Mouse (Mus musculus) monocyte, adult 5-6 weeks (primary cell): ENCODE results near the gene Cfap300. TPM values are rescaled to one million over a fixed set of nuclear protein-coding genes. Genes with fewer than 3 reads are reported as not detected.

Source experiments
- ATAC-seq: fragments of 153-309, 156-312 bp; replicated peaks from 2 replicates; pipeline ENCODE4 v1.8.0; 2017; ENCODE audit warnings: mild to moderate bottlenecking; ENCODE audit not compliant: low TSS enrichment, insufficient number of reproducible peaks, severe bottlenecking, poor library complexity, low FRiP score
- total RNA-seq: library from RNA; stranded (forward); fragments of 200-1000, 200-491, 200-594 nt; gene quantifications from 3 replicates; pipeline ENCODE4 v1.2.3, GENCODE M21; 2017

Cfap300 gene
- total RNA-seq, 1 experiment from 2014 or later: not detected

- no peak for ATAC-seq
These were observed 51.7 kb downstream of the Cfap300 start for GRCm38 (mm10) chr9:7990897-7991296.

DNA sequence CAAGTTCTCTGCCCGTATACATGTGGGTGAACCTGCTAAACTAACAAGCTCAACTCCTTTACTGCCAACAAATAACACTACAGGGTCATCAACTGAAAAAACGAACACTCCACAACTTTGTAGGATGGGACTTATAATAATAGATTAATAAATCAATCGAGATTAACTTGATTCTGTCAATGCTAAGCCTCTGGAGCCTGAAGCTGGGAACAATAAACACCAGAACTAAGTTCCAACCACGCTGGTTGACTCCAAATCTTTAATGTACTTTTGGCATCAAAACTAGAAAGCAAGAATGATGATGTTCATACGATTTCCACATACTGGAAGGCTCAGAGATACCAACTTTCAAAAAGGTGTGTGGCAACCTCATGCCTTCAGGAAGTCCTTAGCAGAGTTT, 55.5 kb downstream of the Cfap300 start:
- ATAC-seq: no peak

DNA sequence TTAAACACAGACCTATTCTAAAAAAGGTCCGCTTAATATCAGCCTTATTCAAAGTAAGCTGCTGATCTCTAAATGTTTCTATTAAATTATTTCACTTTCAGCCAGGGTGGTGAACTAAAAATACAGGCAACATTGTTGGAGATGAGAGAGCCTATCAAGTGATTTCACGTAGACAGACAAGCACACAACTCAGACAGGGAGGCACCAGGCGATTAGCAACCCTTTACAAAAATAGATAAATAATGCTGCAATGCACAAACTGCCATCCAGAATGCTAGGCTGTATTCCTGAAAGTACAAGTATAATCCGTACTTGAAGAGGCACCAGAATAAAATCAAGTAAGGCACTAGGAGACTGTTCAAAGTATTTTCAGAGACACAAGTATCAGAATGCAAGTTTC, 58.3 kb downstream of the Cfap300 start:
- no peak for ATAC-seq

DNA sequence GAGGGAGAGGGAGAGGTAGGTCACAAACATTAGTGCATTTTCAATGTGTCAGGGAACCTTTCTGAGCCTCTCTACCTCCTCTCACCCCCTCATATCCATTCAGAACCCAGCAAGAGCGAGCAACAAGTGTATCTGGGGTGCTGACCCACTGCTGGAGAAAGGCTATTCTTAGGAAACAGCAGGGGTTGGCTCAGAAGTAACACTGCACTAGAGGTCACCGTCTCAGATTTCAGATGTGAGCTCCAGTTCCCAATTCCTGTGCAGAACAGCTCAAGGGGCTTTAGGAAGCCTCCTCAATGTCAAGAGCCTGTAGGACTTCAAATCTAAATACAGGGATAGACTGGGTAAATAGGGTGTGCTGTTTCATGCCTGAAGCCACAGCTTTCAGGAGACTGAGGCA, 59.0 kb downstream of the Cfap300 start:
- no peak for ATAC-seq

DNA sequence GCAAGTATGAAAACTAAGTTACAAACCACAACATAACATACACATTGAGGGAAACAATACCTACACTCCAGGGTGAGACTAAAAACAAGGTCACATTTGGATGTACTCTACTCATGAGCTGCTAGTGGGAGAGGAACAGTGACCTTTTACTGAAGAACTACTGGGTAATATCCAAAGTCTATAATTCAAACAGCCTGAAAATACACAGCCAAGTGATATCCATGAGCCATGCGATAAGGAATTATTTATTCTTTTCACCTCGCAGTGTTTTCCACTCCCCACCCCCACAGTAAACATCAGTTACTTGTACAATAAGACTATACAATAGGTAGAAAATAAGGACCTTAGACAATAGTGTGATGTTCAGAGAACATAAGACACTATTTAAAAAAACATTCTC, 62.5 kb downstream of the Cfap300 start:
- no peak for ATAC-seq

- ATAC-seq: no peak
These were observed 63.3 kb downstream of the Cfap300 start for GRCm38 (mm10) chr9:7979153-7979916.

GRCm38 (mm10) chr9:7978502-7978901, 64.1 kb downstream of the Cfap300 start:
- no peak for ATAC-seq

DNA sequence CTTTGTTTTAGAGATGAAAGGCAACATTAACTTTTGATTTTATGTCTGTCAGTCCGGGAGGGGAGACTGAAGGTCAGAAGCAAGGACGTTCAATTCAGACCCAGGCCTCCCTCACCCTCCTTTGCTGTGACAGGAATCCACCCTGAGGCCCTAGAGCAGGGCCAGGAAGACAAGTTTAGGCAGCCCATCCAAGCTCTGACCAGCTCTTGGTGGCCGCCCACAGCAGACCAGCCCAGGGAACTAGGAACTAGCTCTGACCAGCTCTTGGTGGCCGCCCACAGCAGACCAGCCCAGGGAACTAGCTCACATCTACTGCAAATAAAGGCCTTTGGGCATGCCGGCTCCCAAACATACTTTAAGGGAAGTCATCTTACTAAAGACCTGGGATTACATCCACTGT, 65.0 kb downstream of the Cfap300 start:
- ATAC-seq: no peak

GRCm38 (mm10) chr9:7971993-7972392, 70.6 kb downstream of the Cfap300 start:
- ATAC-seq: no peak

Other genes with a start within 250 kb of the Cfap300 start
- gene Birc2, start 205.8 kb downstream of the Cfap300 start, total RNA-seq: 79.5 to 117 TPM (median 103 TPM) in 3 replicates
- gene Birc3, start 169.6 kb downstream of the Cfap300 start, total RNA-seq: 352 to 549 TPM (median 444 TPM) in 3 replicates
- gene Yap1, start 38.2 kb downstream of the Cfap300 start, total RNA-seq: 0.78 to 2.3 TPM in 2 of 3 replicates, not detected in the other
- gene Cep126, start 91.5 kb upstream of the Cfap300 start, total RNA-seq: 0.11 TPM in 1 of 3 replicates, not detected in the others